In genomic region chr17:34984218-34984617, GRCm38 (mm10) we compare ENCODE assay signal across 12 mouse cellular contexts. TPM values are rescaled to one million over a fixed set of nuclear protein-coding genes. Genes with fewer than 3 reads are reported as not detected.
DNase-seq lines count a peak whose midpoint lies in the region; ATAC-seq and TF ChIP-seq lines count a peak whose summit lies in the region.
"Had no signal": no experiment of that assay in that cellular context is flagged by ENCODE, and none has a peak within 500 bp of the region (broad histone marks: within the 10 kb centered on the region; RNA-seq: fewer than 3 reads in every experiment).

No protein-coding gene starts in this region.

- H3K9ac ChIP-seq in lung, postnatal 0 days (replicated peaks; ENCODE audit: low read depth), result no peak overlapping the region
- H3K9ac ChIP-seq: embryonic facial prominence, embryonic 13.5 days; heart, embryonic 13.5 days had no signal

- no peaks in the 10 kb centered on the region for H3K27me3 ChIP-seq in lung, postnatal 0 days (replicated peaks; ENCODE audit: insufficient read depth, low read length)
- H3K27me3 ChIP-seq: embryonic facial prominence, embryonic 13.5 days; heart, embryonic 13.5 days had no signal

- ATAC-seq in lung, postnatal 0 days, result no peak
- peak; percentile 41; the same call in 1 of the 2 replicates for ATAC-seq in common myeloid progenitor, adult 5-6 weeks (replicated peaks; ENCODE audit: low read depth, poor library complexity, severe bottlenecking)

- TF ChIP-seq CTCF in lung, postnatal 0 days (IDR thresholded peaks at IDR 0.05), result peak; percentile 78

- TF ChIP-seq EP300 in lung, postnatal 0 days (IDR thresholded peaks at IDR 0.05), result no peak

- peaks cover 7% of the 10 kb centered on the region for H3K4me1 ChIP-seq in lung, postnatal 0 days (ENCODE audit: insufficient read depth, low read depth, low read length)

- H3K9me3 ChIP-seq in lung, postnatal 0 days (ENCODE audit: low read length), result no peaks in the 10 kb centered on the region
- H3K9me3 ChIP-seq: embryonic facial prominence, embryonic 13.5 days; heart, embryonic 13.5 days had no signal

- H3K27ac ChIP-seq in lung, postnatal 0 days (ENCODE audit: low read length), result no peak overlapping the region
- H3K27ac ChIP-seq: embryonic facial prominence, embryonic 13.5 days; heart, embryonic 13.5 days had no signal

- peak; percentile 50 for DNase-seq in heart, adult 8-10 months (ENCODE audit: low spot score)
- no peak for DNase-seq in heart, postnatal 36 days
- peak; percentile 74 for DNase-seq in lung, postnatal 0 days (ENCODE audit: low spot score)
- no peak for DNase-seq in lung, postnatal 4 days
- DNase-seq in retina, postnatal 1 day, result peak; percentile 48
- DNase-seq in layer of hippocampus, postnatal 25 days (ENCODE audit: extremely low spot score in 1 of 2, low spot score in 1 of 2), result no peak
- no peak for DNase-seq in layer of hippocampus, postnatal 14 days (ENCODE audit: low spot score in 2 of 2)
- DNase-seq: right cerebral cortex, postnatal 25 days had no signal

- WGBS in lung, postnatal 0 days, result 77% methylated on average over 2 of the region's 2 CpGs

- no peak overlapping the region for H3K4me3 ChIP-seq in lung, postnatal 0 days (ENCODE audit: low read depth, low read length)
- H3K4me3 ChIP-seq: embryonic facial prominence, embryonic 13.5 days; heart, embryonic 13.5 days had no signal

- peaks cover 9% of the 10 kb centered on the region; the same call in 1 of the 2 replicates for H3K36me3 ChIP-seq in lung, postnatal 0 days (ENCODE audit: insufficient read depth, low read length)

- intact Hi-C loops in heart, postnatal 36 days (cut with DNase I), result loop anchor here (2.0 to 10.0 kb wide), 2 partner anchors 49 to 133 kb away; partner anchors contain the start of genes Nelfe, Neu1 and Skiv2l

- no peak overlapping the region for H3K4me2 ChIP-seq in lung, postnatal 0 days (replicated peaks; ENCODE audit: low read depth, low read length)
- H3K4me2 ChIP-seq: embryonic facial prominence, embryonic 13.5 days; heart, embryonic 13.5 days had no signal

RNA-seq across cellular contexts. Expression of gene Lsm2, which starts 2.6 kb away (rescaled TPM):
- 10 to 100 TPM; 17.5 to 21.7 (median 17.9) TPM for total RNA-seq in heart, adult 8-10 months (2022)
- 10 to 100 TPM; 16.0 to 17.4 TPM for total RNA-seq in heart, postnatal 36 days (2021)
- 47.3 and 55.4 TPM in 2 replicates for polyA plus RNA-seq in lung, postnatal 0 days (2015; fragmentation: Nextera tagmentation; extraction: Ambion mirVana)
- 26.9 and 34.1 TPM in 2 replicates for total RNA-seq in common myeloid progenitor, adult 5-6 weeks (2017)
- total RNA-seq in layer of hippocampus, postnatal 25 days (2021), result 10 to 100 TPM; 18.1 to 19.3 TPM
- total RNA-seq in layer of hippocampus, postnatal 14 days (2021), result 10 to 100 TPM; 19.4 to 25.0 TPM

RNA-seq across cellular contexts. Expression of gene Hspa1l, which starts 11.7 kb away (rescaled TPM):
- 10 to 100 TPM in 2 of 4 experiments, 1 to 10 TPM in 2; 8.7 to 13.3 (median 11.0) TPM for total RNA-seq in heart, adult 8-10 months (2022)
- 1 to 10 TPM; 7.8 to 9.2 TPM for total RNA-seq in heart, postnatal 36 days (2021)
- 0.70 and 0.79 TPM in 2 replicates for polyA plus RNA-seq in lung, postnatal 0 days (2015; fragmentation: Nextera tagmentation; extraction: Ambion mirVana)
- total RNA-seq in common myeloid progenitor, adult 5-6 weeks (2017), result 0.63 TPM in 1 of 2 replicates, not detected in the other
- under 1 TPM; 0.22 to 0.31 TPM for total RNA-seq in layer of hippocampus, postnatal 25 days (2021)
- total RNA-seq in layer of hippocampus, postnatal 14 days (2021), result under 1 TPM; 0.38 to 0.44 TPM

RNA-seq across cellular contexts. Expression of gene Hspa1a, which starts 12.3 kb away (rescaled TPM):
- 1 to 10 TPM; 1.8 to 7.5 (median 3.6) TPM for total RNA-seq in heart, adult 8-10 months (2022)
- total RNA-seq in heart, postnatal 36 days (2021), result 1 to 10 TPM; 4.2 to 4.6 TPM
- 8.2 and 11.9 TPM in 2 replicates for polyA plus RNA-seq in lung, postnatal 0 days (2015; fragmentation: Nextera tagmentation; extraction: Ambion mirVana)
- total RNA-seq in common myeloid progenitor, adult 5-6 weeks (2017), result 33.5 and 47.4 TPM in 2 replicates
- total RNA-seq in layer of hippocampus, postnatal 25 days (2021), result 10 to 100 TPM; 14.9 to 17.9 TPM
- total RNA-seq in layer of hippocampus, postnatal 14 days (2021), result 10 to 100 TPM; 12.4 to 13.1 TPM

RNA-seq across cellular contexts. Expression of gene Gm20481, which starts 14.5 kb away (rescaled TPM):
- total RNA-seq in heart, adult 8-10 months (2022), result not detected
- not detected for total RNA-seq in heart, postnatal 36 days (2021)
- not detected in 2 replicates for polyA plus RNA-seq in lung, postnatal 0 days (2015; fragmentation: Nextera tagmentation; extraction: Ambion mirVana)
- total RNA-seq in common myeloid progenitor, adult 5-6 weeks (2017), result not detected in 2 replicates
- total RNA-seq in layer of hippocampus, postnatal 25 days (2021), result not detected
- total RNA-seq in layer of hippocampus, postnatal 14 days (2021), result not detected
- total RNA-seq: left cerebral cortex, postnatal 10 days had no signal
- polyA plus RNA-seq: embryonic facial prominence, embryonic 13.5 days; heart, embryonic 13.5 days had no signal

RNA-seq across cellular contexts. Expression of gene Vars, which starts 16.6 kb away (rescaled TPM):
- 10 to 100 TPM; 28.3 to 31.4 (median 29.3) TPM for total RNA-seq in heart, adult 8-10 months (2022)
- total RNA-seq in heart, postnatal 36 days (2021), result 10 to 100 TPM; 26.7 to 27.4 TPM
- 24.6 and 24.7 TPM in 2 replicates for polyA plus RNA-seq in lung, postnatal 0 days (2015; fragmentation: Nextera tagmentation; extraction: Ambion mirVana)
- 174 and 210 TPM in 2 replicates for total RNA-seq in common myeloid progenitor, adult 5-6 weeks (2017)
- 10 to 100 TPM; 43.7 to 55.6 TPM for total RNA-seq in layer of hippocampus, postnatal 25 days (2021)
- total RNA-seq in layer of hippocampus, postnatal 14 days (2021), result 10 to 100 TPM; 52.9 to 55.9 TPM

Comparison
In these comparisons a context has a peak if more than half of its experiments do, and no peak if none do; other contexts are left out.
1. DNase-seq: peak in heart, adult 8-10 months (single experiment), lung, postnatal 0 days (single experiment) and retina, postnatal 1 day (single experiment); none in heart, postnatal 36 days (0 of 2), lung, postnatal 4 days (0 of 2), layer of hippocampus, postnatal 25 days (0 of 2) and layer of hippocampus, postnatal 14 days (0 of 2).